Mouse (Mus musculus): Measurements from ENCODE around the gene Tmem201. TPM values are rescaled to one million over a fixed set of nuclear protein-coding genes. Genes with fewer than 3 reads are reported as not detected.
"Not testable (repeated sequence)": the region's sequence is repeated elsewhere in the genome, so short reads cannot be mapped to it uniquely, and the experiment has no call there.

Gene Tmem201
- total RNA-seq (2021) = 10 to 100 TPM; 87.5 to 96.8 TPM

DNA sequence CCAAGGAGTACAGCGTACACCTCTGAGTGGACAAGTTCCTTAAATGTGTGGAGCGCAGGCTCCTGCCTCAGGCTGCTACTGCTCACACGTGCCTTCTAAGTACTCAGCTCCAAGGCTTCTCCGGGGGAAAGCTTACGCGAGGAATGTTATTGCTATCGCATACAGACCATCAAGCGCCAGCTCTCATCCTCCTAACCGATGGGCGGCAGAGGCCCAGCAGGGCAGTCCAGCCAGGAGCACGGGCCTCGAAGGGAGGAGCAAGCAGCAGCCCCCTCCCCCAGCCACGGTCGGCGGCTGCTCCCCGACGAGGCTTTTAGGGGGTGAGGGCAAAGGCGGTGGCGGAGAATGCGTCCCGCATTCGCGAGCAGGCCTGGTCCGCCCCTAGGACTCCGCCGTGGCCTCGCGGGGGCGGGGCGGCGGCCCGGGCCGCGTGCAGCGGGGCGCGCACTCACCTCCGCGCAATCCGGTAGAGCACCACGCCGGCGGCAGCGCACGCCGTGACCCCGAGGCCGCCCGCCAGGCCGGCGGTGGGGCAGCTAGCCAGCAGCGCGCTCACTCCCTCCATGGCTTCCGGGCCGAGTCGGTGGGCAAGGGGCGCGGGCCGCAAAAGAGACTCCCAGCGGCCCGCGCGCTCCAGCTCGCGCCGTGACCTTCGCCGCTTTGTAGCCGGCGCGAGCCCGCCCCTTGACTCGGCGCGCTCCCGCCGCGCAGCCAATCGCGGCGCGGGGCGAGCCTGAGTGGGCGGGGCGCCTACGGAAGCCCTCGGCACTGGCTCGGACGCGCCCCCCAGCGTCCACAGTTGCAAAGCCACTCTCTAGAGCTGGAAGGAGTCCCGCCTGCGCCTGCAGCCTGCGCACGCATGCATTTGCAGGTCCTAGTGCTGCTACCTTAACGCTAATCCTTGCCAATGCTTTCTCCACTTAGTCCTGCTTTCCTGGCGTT, at the start of gene Tmem201:
Gene Tmem201 (minus strand): TSS at position 662 of the 942 bp plus-strand sequence.
- peak; percentile 97 for DNase-seq

DNA sequence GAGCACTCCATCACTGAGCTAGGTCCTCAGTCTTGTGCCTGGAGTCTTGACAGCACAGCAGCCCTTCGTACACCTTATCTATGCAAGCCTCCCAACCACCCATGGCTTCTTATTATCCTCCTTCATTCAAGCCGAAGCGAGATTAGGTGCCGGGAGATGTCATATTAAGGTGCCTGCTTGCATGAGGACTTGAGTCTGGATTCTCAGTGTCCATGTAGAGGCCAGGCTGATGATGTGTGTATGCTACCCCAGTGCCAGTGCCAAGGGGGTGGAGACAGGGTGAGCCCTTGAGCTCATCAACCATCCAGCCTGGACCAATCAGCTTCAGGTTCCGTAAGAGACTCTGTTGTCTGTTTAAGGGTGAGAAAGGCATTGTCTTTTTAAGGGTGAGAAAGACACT, 47.1 kb upstream of the Tmem201 start:
- no peak for DNase-seq

DNA sequence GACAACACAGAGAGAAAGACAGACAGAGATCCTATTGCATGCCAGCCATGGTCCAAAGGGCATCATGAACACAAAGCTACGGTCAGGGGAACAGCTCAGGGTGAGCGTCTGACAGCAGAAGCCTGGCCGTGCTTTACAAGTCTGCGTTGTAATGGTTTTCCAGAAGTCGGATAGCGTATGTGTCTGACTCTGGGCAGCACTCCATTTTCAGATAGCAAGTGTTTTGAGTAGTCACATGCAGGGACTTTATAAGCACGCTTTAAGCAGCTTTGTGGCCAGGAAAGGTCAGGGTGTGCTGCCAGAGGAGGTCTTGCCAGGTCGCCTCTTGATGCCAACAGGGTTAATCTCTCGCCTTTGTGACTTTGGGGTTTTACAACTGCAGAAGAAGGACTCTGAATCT, 46.5 kb upstream of the Tmem201 start:
- peak; percentile 67 for DNase-seq

DNA sequence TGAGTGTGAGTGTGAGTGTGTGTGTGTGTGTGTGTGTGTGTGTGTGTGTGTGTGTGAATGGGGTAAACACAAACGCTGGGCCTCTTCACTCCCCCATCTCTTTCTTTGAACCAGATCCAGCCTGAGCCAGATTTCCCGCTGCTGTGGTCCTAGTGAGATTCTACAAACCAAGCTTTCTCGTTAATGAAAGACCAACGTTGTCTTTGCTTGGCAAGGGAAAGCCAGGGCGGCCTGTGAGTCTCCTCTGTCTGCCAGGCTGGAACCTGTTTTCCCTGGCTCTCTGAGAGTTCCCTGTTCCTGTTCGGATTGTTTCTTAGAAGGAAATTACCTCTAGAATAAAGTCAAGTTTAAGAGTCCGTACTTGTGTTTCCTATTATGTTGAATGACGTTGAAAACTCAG, 45.1 kb upstream of the Tmem201 start:
- no peak for DNase-seq

DNA sequence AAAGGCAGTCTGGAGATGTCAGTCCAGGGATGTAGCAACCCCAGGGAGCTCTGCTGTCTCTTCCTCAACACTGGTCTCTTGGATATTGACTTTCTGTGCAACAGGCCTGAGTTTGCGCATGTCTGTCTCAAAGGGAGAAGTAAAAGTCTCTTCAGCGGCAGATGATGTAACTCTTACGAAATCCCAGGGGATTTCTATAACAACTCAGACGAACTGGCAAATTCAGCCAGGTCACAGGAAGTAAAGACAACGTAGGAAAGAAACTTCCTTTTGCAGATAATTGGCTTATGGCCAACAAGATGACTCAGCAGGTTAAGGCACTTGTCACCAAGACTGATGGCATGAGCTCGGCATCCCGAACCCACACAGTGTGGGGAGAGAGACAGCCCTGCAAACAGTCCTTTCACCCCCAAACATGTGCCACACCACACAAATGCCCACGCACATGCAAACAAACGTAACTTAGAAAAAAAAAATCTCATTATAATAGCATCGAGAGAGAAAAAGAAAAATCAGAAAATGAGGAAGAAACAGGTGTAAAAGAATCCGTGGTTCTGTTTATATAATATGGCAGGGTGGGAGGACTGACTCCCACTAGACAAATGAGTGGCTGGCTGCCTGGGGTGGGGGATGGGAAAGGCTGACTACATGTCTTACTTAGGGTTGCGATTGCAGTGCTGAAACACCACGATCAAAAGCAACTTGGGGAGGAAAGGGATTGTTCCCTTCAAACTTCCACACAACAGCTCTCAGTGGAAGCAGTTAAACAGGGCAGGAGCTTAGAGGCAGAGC, 42.9 kb upstream of the Tmem201 start:
- DNase-seq = no peak

DNA sequence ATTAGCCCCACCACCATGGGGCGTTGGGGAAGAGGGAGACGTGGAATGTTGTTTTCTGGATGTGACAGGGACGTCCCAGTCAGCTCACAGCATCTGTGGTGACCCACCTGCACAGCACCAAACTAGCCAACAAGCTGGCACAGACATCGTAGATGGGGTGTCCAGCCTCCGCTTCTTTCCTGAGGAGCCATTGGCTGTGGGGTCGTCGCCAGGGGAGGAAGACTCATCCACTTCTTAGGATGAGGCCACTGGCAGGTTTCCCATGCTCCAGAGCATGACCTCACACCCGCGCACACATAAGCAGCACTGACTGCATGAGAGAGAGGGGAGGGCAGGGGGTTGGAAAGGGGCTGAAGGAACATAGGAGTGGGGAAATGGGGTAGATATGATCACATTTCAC, 42.1 kb upstream of the Tmem201 start:
- DNase-seq = no peak

DNA sequence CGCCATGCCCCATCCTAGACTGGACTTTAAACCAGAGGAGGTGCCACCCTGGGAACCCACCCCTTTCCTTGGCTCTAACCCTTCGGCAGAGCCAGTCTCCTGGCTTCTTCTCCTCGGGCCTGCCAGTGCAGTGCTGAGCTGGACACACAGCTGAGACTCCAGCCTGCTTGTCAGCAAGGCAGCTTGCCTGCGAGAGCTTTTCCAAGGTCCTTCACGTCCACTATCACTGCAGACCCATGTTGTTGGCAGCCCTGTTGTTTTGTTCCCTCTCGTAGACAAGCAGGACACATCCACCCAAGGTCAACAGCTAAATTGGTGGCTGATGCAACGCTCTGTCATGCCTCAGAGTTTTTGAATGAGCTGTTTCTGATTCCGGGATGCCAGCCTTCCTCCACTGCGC, 39.3 kb upstream of the Tmem201 start:
- DNase-seq = peak; percentile 51

DNA sequence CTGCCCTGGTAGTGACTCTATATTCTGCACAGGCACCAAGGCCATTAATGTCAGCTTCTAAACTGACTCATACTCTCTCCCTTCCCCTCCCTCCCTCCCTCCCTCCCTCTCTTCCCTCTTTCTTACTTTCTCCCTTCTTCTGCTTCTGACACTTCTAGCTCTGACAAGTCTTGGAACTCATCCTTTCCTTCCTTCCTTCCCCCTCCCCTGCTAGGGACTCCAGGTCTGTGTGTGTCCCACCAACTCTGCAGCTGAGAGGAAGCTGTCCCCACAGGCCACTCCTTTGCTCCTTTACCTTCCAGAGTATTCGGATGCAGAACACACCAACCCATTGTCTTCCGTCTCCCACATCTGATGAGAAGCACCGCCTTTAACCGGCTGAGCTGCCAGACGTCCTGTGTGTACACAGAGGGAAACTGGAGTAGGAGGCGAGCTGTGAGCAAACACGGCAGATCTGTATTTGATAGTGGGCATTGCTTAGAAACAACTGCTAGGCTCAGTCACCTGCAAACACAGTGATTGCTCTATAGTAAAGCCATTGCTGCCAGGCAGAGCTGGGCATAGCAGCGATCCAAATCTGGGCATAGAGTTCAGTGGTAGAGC, 38.0 kb upstream of the Tmem201 start:
- DNase-seq = no peak

DNA sequence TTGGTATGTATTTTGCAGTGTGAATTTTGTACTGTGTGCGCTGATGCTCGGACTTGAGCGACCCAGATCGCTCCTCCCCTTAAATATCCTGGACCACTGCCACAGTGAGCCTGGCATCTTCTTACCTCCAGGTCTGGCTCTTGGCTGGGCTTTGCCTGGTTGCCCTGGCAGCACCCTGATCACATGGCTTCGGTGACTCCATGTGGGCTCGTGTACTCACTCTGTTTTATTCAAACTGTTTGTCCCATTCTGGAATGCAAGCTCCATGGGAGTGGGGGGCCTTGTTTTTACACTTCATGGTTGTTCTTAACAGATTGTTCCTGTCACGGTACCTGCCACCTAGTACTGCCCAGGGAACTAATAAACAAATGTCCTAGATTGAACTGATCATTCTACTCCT, 37.5 kb upstream of the Tmem201 start:
- peak; percentile 81 for DNase-seq

DNA sequence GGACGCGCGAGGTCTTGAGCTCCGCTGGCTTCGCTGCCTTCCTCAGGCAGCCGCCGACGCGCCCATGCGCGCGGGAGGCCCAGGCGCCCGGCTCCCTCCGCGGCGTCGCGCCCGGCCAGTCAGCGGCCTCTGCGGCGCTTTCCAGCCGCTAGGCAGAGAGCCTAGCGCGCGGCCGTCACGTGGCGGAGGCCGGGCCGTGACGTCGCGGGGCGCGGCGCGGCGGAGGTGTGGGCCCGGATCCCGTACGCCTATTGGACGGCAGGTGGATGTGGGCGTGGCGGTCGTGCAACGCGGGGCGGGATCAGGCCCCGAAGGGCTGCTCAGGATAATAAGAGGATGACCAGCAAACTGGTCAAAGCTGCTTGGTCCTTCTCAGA, 36.2 kb upstream of the Tmem201 start, which contains the start of gene Slc25a33:
Gene Slc25a33 (minus strand): TSS at position 184 of the 377 bp plus-strand sequence.
- peak; percentile 98 for DNase-seq

DNA sequence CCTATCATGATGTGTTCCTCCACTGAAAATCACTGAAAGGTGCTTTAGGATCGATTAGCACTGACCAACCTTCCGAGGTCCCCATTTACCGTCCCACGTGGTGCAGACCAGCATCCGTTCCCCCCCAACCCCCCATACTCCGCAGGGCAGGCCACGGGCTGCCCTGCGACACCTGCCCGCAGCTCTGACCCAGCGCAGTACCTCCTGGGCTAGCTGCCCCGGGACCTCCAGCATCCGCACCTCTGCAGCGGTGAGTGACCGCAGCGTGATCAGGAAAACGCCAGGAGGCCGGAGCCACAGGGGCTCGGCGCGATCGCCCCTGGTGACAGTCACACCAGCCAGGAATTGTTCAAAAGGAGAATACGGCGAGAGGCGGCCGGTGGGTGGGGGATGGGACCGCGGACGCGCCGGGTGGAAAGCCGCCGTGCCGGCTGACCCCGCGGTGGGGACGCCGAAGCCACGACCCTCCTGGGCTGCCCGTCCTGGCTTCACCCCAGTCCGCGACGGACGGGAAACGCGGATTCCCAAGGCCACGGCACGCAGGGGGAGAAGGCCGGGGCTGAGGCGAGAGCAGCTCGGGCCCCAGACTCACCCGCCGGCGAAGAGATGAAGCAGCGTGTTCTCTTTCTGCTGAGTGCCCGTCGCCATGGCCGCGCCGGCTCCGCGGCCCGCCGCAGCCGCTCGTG, 35.7 kb upstream of the Tmem201 start:
- DNase-seq = peak; percentile 62

DNA sequence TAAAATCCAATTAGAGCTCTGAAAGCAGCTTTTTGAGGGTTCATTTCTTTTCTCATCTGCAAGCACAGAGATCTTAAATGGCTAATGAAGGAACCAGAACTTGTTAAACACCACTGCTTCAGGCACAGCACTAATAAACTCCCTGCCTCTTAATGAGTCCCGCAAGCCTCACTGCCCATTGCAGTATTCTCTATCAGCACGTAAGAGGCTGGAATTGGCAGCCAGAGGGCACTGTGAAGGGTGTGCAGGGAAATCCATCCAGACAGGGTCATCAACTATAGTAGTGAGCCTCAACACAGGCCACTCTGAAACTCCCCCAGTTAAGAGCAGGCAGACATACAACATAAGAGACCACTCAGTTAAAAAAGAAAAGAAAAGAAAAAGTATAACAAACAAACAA, 34.5 kb upstream of the Tmem201 start:
- DNase-seq = no peak

DNA sequence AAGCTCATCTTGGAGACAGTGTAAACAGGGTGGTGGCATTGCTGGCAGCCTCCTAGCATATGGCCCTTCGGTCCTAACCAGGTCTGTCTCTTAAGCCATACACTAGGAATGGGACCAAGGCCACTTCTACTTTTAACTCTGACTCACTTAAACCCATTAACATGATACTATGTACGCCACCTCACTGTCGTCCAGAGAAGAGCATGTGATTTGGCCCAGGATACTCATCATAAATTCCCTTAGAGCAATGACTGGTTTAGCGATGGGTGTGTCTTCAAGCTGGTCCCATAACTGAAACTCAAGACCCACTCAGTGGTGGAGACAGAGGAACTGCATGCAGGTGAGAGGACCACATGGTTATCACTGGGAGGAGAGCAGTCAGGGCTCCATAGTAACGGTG, 27.4 kb upstream of the Tmem201 start:
- no peak for DNase-seq

DNA sequence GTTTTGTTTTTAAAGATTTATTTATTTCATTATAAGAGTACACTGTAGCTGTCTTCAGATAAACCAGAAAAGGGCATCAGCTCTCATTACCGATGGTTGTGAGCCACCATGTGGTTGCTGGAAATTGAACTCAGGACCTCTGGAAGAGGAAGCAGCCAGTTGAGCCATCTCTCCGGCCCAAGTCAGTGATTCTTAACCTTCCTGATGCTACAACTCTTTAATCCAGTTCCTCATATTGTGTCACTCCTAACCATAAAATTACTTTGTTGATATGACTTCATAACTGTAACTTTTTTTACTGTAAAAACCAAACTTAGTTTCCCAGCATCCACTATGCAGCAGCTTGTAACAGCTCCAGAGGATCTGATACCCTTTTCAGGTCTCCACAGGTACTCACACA, 25.5 kb upstream of the Tmem201 start:
- DNase-seq = no peak

DNA sequence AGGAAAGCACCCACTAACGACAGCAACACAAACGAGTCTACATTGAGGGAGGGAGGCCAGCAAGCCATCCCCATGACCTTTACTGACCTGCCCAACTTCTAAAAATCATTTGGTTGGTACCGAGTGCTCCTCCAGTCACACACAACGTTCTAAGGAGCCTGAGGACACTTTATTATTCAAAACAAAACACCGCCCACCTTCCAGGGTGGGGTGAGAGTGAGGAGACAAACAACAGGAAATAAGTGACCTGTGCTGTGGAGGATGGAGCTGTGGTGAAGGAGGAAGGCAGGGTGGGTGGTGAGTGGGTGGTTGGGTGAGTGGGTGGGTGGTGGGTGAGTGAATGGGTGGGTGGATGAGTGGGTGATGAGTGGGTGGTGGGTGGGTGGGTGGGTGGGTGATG, 21.7 kb upstream of the Tmem201 start:
- no peak for DNase-seq

DNA sequence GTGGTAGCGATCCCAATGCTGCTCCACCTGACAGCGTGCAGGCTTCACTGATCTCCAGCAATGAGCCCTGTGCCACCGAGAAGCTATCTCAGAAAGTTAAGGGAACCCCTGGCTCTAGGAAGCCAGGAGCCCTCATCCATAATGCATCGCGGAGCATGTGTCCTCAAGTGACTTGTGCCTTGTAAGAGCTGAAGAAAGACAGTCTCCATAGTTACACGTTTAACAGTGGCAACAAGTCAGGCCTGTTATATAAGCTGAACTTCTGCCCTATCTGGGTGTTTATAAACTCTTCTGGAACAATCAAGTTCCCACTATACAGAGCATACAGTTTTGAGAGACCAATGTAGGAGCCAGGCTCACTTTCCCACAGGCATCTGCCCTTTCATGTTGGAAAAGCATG, 20.6 kb upstream of the Tmem201 start:
- no peak for DNase-seq

DNA sequence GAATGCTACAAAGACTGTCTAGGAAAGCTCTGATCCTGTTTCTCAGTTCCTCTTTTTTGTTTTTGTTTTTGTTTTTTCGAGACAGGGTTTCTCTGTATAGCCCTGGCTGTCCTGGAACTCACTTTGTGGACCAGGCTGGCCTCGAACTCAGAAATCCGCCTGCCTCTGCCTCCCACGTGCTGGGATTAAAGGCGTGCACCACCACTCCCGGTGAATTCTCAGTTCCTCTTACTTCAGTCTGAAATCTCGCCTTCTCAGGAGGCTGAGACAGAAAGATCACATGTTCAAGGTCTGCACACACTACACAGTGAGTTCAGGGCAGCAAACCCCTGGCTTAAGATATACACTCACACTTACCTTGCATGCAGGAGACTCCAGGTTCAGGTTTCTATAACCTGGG, 18.7 kb upstream of the Tmem201 start:
- DNase-seq = not testable (repeated sequence)

DNA sequence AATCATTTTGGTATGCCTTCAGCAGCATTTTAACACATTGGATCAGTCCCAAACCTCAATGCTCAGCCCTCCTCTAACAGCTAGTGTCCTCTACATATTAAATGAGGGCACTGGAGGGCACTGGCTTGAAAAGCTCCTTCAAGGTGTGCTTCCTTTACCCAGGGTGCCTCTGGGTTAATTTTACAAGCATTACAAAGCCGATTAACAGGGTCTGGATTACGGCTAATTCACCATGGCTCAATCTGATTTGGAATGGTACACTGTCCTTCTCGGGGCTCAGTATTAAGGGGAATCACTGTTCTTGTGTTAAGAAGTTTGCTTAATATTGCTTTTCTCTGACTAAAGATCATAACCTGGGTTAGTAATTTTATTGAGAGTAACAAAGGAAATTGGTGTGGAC, 15.0 kb upstream of the Tmem201 start:
- no peak for DNase-seq

DNA sequence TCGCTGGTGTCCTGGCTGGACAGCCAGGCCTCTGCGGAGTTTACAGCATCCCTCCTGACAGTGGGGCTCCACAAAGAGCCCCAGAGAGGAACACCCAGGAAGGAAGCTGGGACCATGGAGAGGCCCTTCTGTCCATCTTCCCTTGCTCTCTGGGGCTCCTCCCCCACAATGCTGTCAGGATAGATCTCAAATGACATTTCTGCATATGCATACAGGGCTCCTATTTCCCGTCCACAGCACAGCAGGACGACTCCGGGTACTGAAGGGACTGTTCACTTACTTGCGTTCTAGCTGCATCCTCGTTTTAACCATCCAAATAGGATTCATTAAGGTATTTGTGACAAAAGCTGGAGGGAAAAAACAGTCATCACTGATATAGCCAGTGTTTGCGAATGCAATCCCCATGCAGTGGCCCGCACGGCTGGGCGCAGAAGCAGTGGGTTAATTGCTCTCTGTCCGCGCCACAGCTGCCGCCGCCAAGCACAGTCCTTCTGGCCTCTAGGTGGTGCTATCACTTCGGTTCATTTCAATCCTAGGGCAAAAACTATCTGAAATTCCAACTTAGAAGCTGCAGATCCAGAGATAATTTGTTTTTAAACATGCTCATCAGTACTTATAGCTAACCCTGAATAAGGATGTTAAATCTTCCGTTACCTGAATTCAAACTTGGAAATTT, 14.4 kb upstream of the Tmem201 start:
- DNase-seq = peak; percentile 75

DNA sequence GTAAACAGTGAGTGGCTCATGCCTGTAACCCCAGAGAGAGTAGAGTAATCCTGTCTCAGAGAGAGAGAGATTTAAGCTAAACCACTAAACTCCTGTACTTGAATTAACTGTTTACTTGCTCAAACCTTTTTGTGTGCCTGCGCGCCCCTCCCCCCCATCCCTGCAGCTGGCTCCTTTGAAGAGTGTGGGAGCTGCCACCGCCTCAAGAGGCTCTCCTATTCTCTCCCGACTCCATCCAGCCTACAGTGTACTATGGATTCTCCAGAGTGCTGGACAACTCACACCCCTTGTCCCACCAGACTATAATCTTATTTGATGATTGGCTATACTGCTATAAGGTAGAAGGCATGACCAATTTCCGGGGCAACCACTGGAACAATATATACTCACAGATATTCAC, 12.8 kb upstream of the Tmem201 start:
- no peak for DNase-seq

DNA sequence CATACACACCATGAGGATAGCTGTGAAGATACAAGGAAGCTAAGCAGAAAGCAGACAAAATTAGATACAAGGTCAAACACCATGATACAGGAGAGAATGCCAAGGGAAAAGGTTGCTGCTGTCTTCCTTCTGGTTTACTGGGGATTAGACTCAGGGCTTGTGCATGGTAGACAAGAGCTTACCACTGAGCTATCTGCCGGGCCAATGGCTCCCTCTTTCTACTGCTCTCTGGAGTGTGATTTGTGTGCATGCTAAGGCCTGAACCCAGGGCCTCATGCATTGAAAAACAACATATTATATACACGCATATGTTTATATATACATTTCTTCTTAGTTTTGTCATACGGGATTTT, 11.8 kb upstream of the Tmem201 start:
- DNase-seq = not testable (repeated sequence)
